Mouse (Mus musculus): ENCODE data around the gene Gla. TPM values are rescaled to one million over a fixed set of nuclear protein-coding genes. Genes with fewer than 3 reads are reported as not detected.
"Not testable (repeated sequence)": the region's sequence is repeated elsewhere in the genome, so short reads cannot be mapped to it uniquely, and the experiment has no call there.

The Gla gene
- total RNA-seq, 2 experiments from 2014 or later = 1.8 TPM

DNA sequence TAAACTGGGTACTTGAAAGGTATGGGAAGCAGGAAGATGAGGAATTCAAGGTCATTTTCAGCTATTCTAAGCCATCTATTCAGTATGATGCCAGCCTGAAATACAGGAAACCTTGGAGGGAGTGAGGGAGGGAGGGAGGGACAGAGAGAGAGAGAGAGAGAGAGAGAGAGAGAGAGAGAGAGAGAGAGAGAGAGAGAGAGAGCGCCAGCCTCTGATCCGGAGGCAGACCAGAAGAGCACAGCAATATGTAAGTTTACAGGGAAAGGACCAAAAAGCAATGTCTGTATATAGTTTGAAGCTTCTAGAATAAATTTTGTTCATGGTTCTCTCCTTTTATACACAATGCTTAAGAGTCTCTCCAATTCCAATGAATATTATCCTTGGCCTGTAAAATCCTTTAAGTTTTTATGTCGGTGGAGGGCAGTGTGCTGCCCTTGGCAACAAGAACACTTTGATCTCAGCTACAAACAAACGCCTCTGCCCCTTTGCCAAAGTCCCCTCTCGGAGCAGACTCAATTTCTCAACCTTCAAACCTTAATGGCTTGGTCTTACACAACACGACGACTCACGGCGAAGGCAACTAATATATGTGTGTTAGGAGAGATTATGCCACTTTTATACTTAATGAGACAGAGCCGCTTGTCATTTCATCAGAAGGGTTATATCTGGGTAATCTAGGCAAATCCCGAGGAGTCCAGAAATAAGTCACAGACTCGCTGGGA lies 60.4 kb downstream of the Gla start:
- intact Hi-C loops (cut with DNase I; ENCODE audit: low total_unique reads) = no loop called here
- no peak for DNase-seq

DNA sequence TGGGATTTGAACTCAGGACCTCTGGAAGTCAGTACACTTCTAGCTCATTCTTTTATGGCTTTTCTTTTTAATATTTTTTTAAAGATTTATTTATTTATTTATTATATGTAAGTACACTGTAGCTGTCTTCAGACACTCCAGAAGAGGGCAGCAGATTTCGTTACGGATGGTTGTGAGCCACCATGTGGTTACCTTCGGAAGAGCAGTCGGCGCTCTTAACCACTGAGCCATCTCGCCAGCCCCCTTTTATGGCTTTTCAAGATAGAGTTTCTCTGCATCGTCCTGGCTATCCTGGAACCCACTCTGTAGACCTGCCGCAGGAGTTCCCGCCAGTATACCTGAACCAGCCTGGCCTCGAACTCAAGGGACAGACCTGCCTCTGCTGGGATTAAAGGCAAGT lies 61.1 kb downstream of the Gla start:
- DNase-seq; intact Hi-C loops (cut with DNase I; ENCODE audit: low total_unique reads): not testable (repeated sequence)

Other genes with a start within 250 kb of the Gla start
- 10 to 100 TPM in 1 of 2 experiments, 1 to 10 TPM in 1; 5.6 to 15.6 TPM for gene Drp2, start 196.6 kb downstream of the Gla start, total RNA-seq (2021)
- gene Taf7l, start 124.6 kb downstream of the Gla start, total RNA-seq (2021) = not detected
- 10 to 100 TPM; 14.6 to 19.1 TPM for gene Timm8a1, start 59.3 kb downstream of the Gla start, total RNA-seq (2021)
- gene Btk, start 17.6 kb downstream of the Gla start, total RNA-seq (2021) = under 1 TPM; 0.27 to 0.62 TPM
- gene Rpl36a, start 15.5 kb downstream of the Gla start, total RNA-seq (2021) = 100 to 1,000 TPM; 195 to 198 TPM
- 10 to 100 TPM; 49.6 to 52.6 TPM for gene Hnrnph2, start 54 bp upstream of the Gla start, total RNA-seq (2021)
- gene Armcx4, start 85.4 kb upstream of the Gla start, total RNA-seq (2021) = 10 to 100 TPM; 13.2 to 20.1 TPM
- gene Armcx1, start 116.8 kb upstream of the Gla start, total RNA-seq (2021) = 1 to 10 TPM; 5.6 to 6.6 TPM
- 1 to 10 TPM; 4.7 to 5.8 TPM for gene Armcx6, start 150.3 kb upstream of the Gla start, total RNA-seq (2021)
- gene Armcx3, start 155.5 kb upstream of the Gla start, total RNA-seq (2021) = 10 to 100 TPM; 33.3 to 42.6 TPM
- gene Armcx2, start 208.1 kb upstream of the Gla start, total RNA-seq (2021) = 10 to 100 TPM; 12.9 to 18.6 TPM